Mouse (Mus musculus): ENCODE measurements at regions not wholly inside any gene's neighbourhood (a gene's known extent, or its start where the extent isn't known, plus 50 kb on each side); places are given as distances from the start of the nearest gene placed in this dataset.

DNA sequence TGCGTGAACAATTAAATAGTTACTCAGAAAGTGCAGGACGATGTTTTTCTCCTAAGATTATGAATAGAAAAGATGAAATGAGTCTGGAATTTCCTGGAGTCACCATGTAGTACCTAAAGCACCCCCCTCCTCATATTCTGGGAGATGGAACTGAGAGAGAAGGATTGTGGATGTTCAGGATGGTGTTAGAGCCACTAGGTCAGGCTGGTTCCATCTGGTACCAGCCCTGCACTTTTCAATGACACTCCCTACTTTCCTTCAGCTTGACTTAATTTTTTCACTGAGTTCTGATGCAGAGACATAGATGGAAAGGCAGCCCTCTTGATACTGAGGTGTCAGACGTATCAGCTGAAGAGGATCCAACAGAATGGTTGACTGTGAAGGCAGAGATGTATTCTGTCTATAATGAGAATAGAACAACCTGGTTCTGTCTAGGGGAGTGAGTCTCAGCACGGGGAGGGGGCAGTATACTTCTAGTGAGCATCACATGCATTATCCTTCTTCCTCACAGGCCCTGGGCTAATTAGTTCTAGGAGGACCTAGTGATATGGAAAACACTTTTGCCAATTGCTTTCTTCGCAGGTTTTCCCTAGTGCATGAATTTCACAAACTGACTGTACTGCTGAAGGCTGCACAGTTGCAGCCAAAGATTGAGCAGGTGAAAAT, 60.8 kb upstream of the E2f3 start:
- no peak for DNase-seq
- intact Hi-C loops (cut with DNase I), result no loop called here
- TF ChIP-seq EP300 (IDR thresholded peaks at IDR 0.05; ENCODE audit: insufficient read depth, low read depth, low read length), result no peak
- no peak for TF ChIP-seq CTCF (IDR thresholded peaks at IDR 0.05)
- no peak for TF ChIP-seq POLR2A (IDR thresholded peaks at IDR 0.05; ENCODE audit: insufficient read depth, low read depth, low read length)
- Histone ChIP-seq H3K9ac (ENCODE audit: low read depth, low read length) (no peak overlapping the region), H3K4me3 (no peak overlapping the region), H3K27me3 (ENCODE audit: control insufficient read depth, insufficient read depth, low read length) (no peaks in the 10 kb centered on the region), H3K27ac (no peak overlapping the region), H3K79me2 (replicated peaks; ENCODE audit: control insufficient read depth, insufficient read depth, low read length) (no peaks in the 10 kb centered on the region), H3K36me3 (ENCODE audit: control insufficient read depth, insufficient read depth, low read length) (no peaks in the 10 kb centered on the region), H3K4me1 (ENCODE audit: control insufficient read depth, insufficient read depth, low read length) (no peaks in the 10 kb centered on the region)
- 86% methylated on average over 5 of the region's 5 CpGs for WGBS

DNA sequence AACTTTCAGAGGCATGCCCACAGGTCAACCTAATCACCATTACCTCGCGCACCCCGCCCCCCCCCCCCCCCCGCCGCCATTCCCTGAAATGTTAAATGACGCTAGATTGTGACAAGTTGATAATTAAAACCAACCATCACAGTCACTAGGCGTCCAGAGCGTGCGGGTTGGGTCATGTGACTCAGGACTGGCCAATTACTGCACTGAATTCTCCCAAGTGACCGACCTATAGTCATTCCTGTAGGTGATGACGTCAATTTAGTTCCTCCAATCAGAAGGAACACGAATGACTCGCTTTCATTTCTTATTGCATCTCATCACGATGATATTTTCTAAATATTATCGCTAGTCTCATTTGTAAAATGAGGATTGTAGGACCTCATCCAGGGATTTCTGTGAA, 60.2 kb upstream of the E2f3 start:
- no peaks in the 10 kb centered on the region for H3K79me2 ChIP-seq (replicated peaks; ENCODE audit: control insufficient read depth, insufficient read depth, low read length)
- intact Hi-C loops (cut with DNase I), result no loop called here
- TF ChIP-seq POLR2A (IDR thresholded peaks at IDR 0.05; ENCODE audit: insufficient read depth, low read depth, low read length) (no peak), EP300 (IDR thresholded peaks at IDR 0.05; ENCODE audit: insufficient read depth, low read depth, low read length) (no peak), CTCF (IDR thresholded peaks at IDR 0.05) (no peak)
- H3K4me1 ChIP-seq (ENCODE audit: control insufficient read depth, insufficient read depth, low read length), result no peaks in the 10 kb centered on the region
- no peak overlapping the region for H3K4me3 ChIP-seq
- H3K27me3 ChIP-seq (ENCODE audit: control insufficient read depth, insufficient read depth, low read length), result no peaks in the 10 kb centered on the region
- no peaks in the 10 kb centered on the region for H3K36me3 ChIP-seq (ENCODE audit: control insufficient read depth, insufficient read depth, low read length)
- no peak for DNase-seq
- 75% methylated on average over 15 of the region's 15 CpGs for WGBS
- H3K9ac ChIP-seq (ENCODE audit: low read depth, low read length), result no peak overlapping the region
- H3K27ac ChIP-seq, result no peak overlapping the region

DNA sequence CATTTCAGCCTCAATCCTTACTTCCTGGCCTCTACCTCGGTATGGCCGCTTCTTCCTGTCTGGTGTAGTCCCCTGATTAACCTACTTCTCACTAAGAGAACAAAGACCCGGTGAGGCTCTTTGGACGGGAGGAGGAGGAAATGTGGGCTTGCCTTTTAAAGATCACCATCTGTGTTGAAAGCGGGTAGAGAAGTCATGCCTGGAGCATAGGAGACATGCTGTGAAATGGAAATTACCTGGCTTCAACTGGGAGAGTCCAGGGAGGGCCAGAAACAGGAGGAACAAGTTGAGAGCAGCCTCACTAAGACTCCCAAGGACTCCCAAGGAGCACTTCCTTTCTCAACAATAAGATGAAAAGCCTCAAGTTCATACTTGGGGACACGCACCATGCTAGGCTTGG, 59.4 kb upstream of the E2f3 start:
- Histone ChIP-seq H3K9ac (ENCODE audit: low read depth, low read length) (no peak overlapping the region), H3K27me3 (ENCODE audit: control insufficient read depth, insufficient read depth, low read length) (no peaks in the 10 kb centered on the region), H3K79me2 (replicated peaks; ENCODE audit: control insufficient read depth, insufficient read depth, low read length) (no peaks in the 10 kb centered on the region), H3K4me3 (no peak overlapping the region), H3K36me3 (ENCODE audit: control insufficient read depth, insufficient read depth, low read length) (no peaks in the 10 kb centered on the region), H3K4me1 (ENCODE audit: control insufficient read depth, insufficient read depth, low read length) (no peaks in the 10 kb centered on the region), H3K27ac (no peak overlapping the region)
- intact Hi-C loops (cut with DNase I), result no loop called here
- TF ChIP-seq EP300 (IDR thresholded peaks at IDR 0.05; ENCODE audit: insufficient read depth, low read depth, low read length) (no peak), CTCF (IDR thresholded peaks at IDR 0.05) (no peak), POLR2A (IDR thresholded peaks at IDR 0.05; ENCODE audit: insufficient read depth, low read depth, low read length) (no peak)
- no peak for DNase-seq
- 52% methylated on average over 6 of the region's 6 CpGs for WGBS

DNA sequence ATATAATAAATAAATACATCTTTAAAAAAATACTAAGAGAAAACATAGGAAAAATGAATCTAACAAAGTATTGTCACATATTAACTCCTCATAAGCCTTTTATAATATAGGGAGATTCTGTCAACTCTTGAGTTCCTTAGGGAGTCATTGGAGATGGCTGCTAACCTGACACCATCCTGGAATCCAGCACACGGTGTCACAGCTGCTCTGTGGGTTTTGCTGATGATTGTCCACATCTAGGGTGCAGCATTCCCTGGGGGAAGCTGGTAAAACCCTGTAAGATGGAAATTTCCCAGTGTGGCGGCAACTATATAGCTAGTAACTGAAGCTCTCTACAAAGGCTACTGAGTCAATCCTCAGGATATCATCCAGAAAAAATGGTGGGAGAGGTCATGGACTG, 58.9 kb upstream of the E2f3 start:
- Histone ChIP-seq H3K27ac (no peak overlapping the region), H3K4me3 (no peak overlapping the region), H3K27me3 (ENCODE audit: control insufficient read depth, insufficient read depth, low read length) (no peaks in the 10 kb centered on the region), H3K36me3 (ENCODE audit: control insufficient read depth, insufficient read depth, low read length) (no peaks in the 10 kb centered on the region), H3K4me1 (ENCODE audit: control insufficient read depth, insufficient read depth, low read length) (no peaks in the 10 kb centered on the region), H3K79me2 (replicated peaks; ENCODE audit: control insufficient read depth, insufficient read depth, low read length) (no peaks in the 10 kb centered on the region), H3K9ac (ENCODE audit: low read depth, low read length) (no peak overlapping the region)
- 81% methylated on average over 2 of the region's 2 CpGs for WGBS
- intact Hi-C loops (cut with DNase I), result no loop called here
- TF ChIP-seq POLR2A (IDR thresholded peaks at IDR 0.05; ENCODE audit: insufficient read depth, low read depth, low read length) (no peak), CTCF (IDR thresholded peaks at IDR 0.05) (no peak), EP300 (IDR thresholded peaks at IDR 0.05; ENCODE audit: insufficient read depth, low read depth, low read length) (no peak)
- DNase-seq, result no peak

DNA sequence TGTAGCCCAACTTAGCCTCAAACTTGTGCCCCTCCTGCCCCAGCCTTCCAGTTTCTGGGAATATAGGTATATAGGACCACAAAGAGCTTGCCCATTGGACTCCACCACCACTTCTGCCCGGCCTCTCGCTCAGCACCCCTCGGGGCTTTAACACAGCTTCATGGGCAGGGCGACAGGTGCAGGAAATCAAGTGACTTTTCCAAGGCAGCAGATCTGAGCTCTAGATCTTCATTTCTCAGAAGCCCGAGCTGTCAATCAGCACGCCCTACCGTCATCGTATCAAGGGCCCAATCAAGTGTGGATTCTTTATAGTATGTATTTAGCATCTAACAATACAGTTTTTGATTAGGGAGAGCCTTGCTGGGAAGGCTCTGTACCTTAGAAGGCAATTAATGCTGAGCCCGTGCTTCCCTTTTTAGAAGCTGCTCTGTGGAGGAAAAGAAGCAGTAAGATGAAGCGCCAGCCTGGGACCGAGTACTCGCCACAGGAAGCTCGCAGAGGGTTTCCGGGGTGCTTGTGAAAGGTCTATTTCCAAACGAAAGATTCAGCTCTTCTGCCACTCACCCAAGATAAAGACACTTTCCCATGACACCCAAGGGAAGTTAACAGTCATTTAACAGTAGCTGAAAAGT, 56.9 kb upstream of the E2f3 start:
- 59% methylated on average over 15 of the region's 15 CpGs for WGBS
- no peak overlapping the region for H3K27ac ChIP-seq

DNA sequence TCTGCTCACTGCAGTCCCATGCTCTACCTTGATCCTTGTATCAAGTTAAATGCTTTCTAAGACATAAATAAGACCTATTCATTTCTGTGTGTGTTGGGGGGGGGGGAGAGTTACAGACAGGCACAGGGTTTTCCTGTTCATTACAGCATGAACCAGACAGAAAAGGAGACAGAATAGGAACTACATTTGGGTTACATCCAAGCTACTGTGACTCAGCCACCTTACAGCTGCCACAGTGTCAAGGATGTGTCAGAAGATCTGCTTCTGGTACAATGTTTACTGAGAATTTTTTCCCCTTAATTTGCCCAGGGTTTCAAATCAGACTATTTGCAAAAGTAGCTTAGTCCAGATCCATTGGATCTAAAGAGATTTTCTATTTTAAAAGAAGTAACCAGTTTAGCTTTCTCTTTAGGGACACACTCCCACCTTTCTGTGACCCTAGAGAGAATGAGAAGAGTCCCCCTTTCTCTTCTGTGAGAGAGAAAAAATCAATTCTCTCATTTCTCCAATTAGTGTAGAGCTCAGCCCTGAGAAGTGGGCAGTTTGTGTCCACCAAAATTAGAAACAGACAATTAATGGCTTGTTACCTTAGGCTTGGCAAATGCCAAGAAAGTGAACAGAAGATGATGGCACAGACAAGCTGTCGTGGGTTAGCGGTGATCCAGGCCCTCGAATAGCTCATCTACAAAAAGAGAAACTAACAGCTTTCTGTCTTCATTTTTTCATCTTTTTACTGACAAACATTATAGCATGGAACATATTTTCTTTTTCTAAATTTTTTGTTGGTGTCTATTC, 55.8 kb upstream of the E2f3 start:
- Histone ChIP-seq H3K27me3 (ENCODE audit: control insufficient read depth, insufficient read depth, low read length) (no peaks in the 10 kb centered on the region), H3K4me1 (ENCODE audit: control insufficient read depth, insufficient read depth, low read length) (no peaks in the 10 kb centered on the region), H3K4me3 (no peak overlapping the region), H3K9ac (ENCODE audit: low read depth, low read length) (no peak overlapping the region), H3K79me2 (replicated peaks; ENCODE audit: control insufficient read depth, insufficient read depth, low read length) (no peaks in the 10 kb centered on the region), H3K36me3 (ENCODE audit: control insufficient read depth, insufficient read depth, low read length) (no peaks in the 10 kb centered on the region), H3K27ac (no peak overlapping the region)
- WGBS, result 90% methylated on average over 3 of the region's 3 CpGs
- TF ChIP-seq POLR2A (IDR thresholded peaks at IDR 0.05; ENCODE audit: insufficient read depth, low read depth, low read length), result no peak
- TF ChIP-seq CTCF (IDR thresholded peaks at IDR 0.05), result no peak
- no peak for TF ChIP-seq EP300 (IDR thresholded peaks at IDR 0.05; ENCODE audit: insufficient read depth, low read depth, low read length)
- intact Hi-C loops (cut with DNase I), result no loop called here
- DNase-seq, result no peak

More for the DNA sequence above, 56.9 kb upstream of the E2f3 start:
- Histone ChIP-seq H3K4me3 (no peak overlapping the region), H3K9ac (ENCODE audit: low read depth, low read length) (no peak overlapping the region), H3K36me3 (ENCODE audit: control insufficient read depth, insufficient read depth, low read length) (no peaks in the 10 kb centered on the region), H3K4me1 (ENCODE audit: control insufficient read depth, insufficient read depth, low read length) (no peaks in the 10 kb centered on the region), H3K79me2 (replicated peaks; ENCODE audit: control insufficient read depth, insufficient read depth, low read length) (no peaks in the 10 kb centered on the region), H3K27me3 (ENCODE audit: control insufficient read depth, insufficient read depth, low read length) (no peaks in the 10 kb centered on the region)
- intact Hi-C loops (cut with DNase I), result no loop called here
- DNase-seq, result no peak
- no peak for TF ChIP-seq EP300 (IDR thresholded peaks at IDR 0.05; ENCODE audit: insufficient read depth, low read depth, low read length)
- no peak for TF ChIP-seq POLR2A (IDR thresholded peaks at IDR 0.05; ENCODE audit: insufficient read depth, low read depth, low read length)
- no peak for TF ChIP-seq CTCF (IDR thresholded peaks at IDR 0.05)
